In the genomic region with DNA sequence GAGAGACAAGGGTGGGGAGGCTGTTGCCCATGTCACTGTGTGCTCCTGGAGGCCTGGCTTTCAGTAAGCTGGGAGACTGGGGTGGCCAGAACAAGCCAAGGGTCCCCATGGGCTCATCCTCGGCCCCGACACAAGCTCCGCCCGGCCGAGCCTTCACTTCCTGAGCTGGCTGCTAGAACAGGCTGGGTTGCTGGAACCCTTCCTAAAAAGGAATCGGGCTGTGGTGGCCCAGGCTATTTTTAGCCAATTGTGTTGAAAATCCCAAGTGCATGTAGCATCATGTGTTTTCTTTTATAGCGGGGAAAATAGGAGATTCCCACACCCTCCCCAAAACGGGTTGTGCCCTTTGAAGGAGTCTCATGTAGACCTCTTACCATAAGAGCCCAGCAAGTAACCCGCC, we compare ENCODE assay signal across 13 mouse cellular contexts.
DNase-seq lines count a peak whose midpoint lies in the region; ATAC-seq and TF ChIP-seq lines count a peak whose summit lies in the region.
"Had no signal": no experiment of that assay in that cellular context is flagged by ENCODE, and none has a peak within 500 bp of the region (broad histone marks: within the 10 kb centered on the region; RNA-seq: fewer than 3 reads in every experiment).

No protein-coding gene starts in this region.

- no peaks in the 10 kb centered on the region for H3K27me3 ChIP-seq in stomach, postnatal 0 days (ENCODE audit: control insufficient read depth, insufficient read depth, low read length)
- H3K27me3 ChIP-seq in midbrain, embryonic 16.5 days (ENCODE audit: control insufficient read depth, insufficient read depth, low read depth, low read length), result no peaks in the 10 kb centered on the region
- H3K27me3 ChIP-seq: midbrain, embryonic 12.5 days; Patski had no signal

- peak; percentile 61 for DNase-seq in gastrocnemius, adult 18-20 months (ENCODE audit: low spot score)
- DNase-seq in gastrocnemius, postnatal 4 days (ENCODE audit: low spot score in 2 of 2), result no peak
- DNase-seq in lung, postnatal 4 days, result peak; percentile 40 to 63
- no peak for DNase-seq in lung, adult 2 months
- peak; percentile 70 to 71 for DNase-seq in heart, postnatal 14 days
- DNase-seq in stomach, postnatal 0 days (ENCODE audit: low spot score), result no peak
- DNase-seq in liver, result no peak

- intact Hi-C loops in heart, postnatal 14 days (cut with DNase I), result loop anchor here (5.0 kb wide), 1 partner anchor 92 kb away; no protein-coding TSS in a partner anchor

- no peak for ATAC-seq in stomach, postnatal 0 days (ENCODE audit: low FRiP score, low TSS enrichment)
- ATAC-seq in midbrain, embryonic 16.5 days, result no peak
- ATAC-seq: CD4-positive, CD25-positive, alpha-beta regulatory T cell, adult 4 months; inflammation-experienced regulatory T-cells, adult 6 months; Patski had no signal

- no peak overlapping the region for H3K4me2 ChIP-seq in stomach, postnatal 0 days (replicated peaks; ENCODE audit: low read depth)
- no peak overlapping the region for H3K4me2 ChIP-seq in midbrain, embryonic 16.5 days (ENCODE audit: low read length)
- H3K4me2 ChIP-seq: midbrain, embryonic 12.5 days had no signal

- 36% methylated on average over 9 of the region's 9 CpGs for WGBS in lung, adult 2 months
- WGBS in stomach, postnatal 0 days, result 45% methylated on average over 9 of the region's 9 CpGs
- WGBS in midbrain, embryonic 16.5 days, result 92% methylated on average over 9 of the region's 9 CpGs

- no peaks in the 10 kb centered on the region for H3K36me3 ChIP-seq in stomach, postnatal 0 days (ENCODE audit: control insufficient read depth, insufficient read depth, low read length)
- no peaks in the 10 kb centered on the region for H3K36me3 ChIP-seq in midbrain, embryonic 16.5 days (ENCODE audit: control insufficient read depth, insufficient read depth, low read length)
- H3K36me3 ChIP-seq: midbrain, embryonic 12.5 days had no signal

- H3K4me1 ChIP-seq in lung, adult 2 months (ENCODE audit: control insufficient read depth, insufficient read depth, low read length), result peaks cover 10% of the 10 kb centered on the region
- peaks cover 17% of the 10 kb centered on the region for H3K4me1 ChIP-seq in stomach, postnatal 0 days (replicated peaks; ENCODE audit: control insufficient read depth, insufficient read depth)
- H3K4me1 ChIP-seq in midbrain, embryonic 16.5 days (ENCODE audit: control insufficient read depth, insufficient read depth, low read length), result peaks cover 27% of the 10 kb centered on the region

- TF ChIP-seq EP300 in stomach, postnatal 0 days (optimal IDR thresholded peaks at IDR 0.05), result peak; percentile 33

- no peak for TF ChIP-seq POLR2A in lung, adult 2 months (IDR thresholded peaks at IDR 0.05; ENCODE audit: borderline replicate concordance, extremely low read depth, low read depth, low read length)

- TF ChIP-seq CTCF in lung, adult 2 months (IDR thresholded peaks at IDR 0.05; ENCODE audit: insufficient read depth, low read length), result no peak
- no peak for TF ChIP-seq CTCF in stomach, postnatal 0 days (IDR thresholded peaks at IDR 0.05; ENCODE audit: low read depth)

- H3K9ac ChIP-seq in stomach, postnatal 0 days (ENCODE audit: low read length), result no peak overlapping the region
- H3K9ac ChIP-seq in midbrain, embryonic 16.5 days (ENCODE audit: low read depth, low read length), result no peak overlapping the region
- H3K9ac ChIP-seq: liver, embryonic 14.5 days; midbrain, embryonic 12.5 days had no signal

- H3K9me3 ChIP-seq in stomach, postnatal 0 days (ENCODE audit: control insufficient read depth, low read length), result no peaks in the 10 kb centered on the region
- no peaks in the 10 kb centered on the region for H3K9me3 ChIP-seq in midbrain, embryonic 16.5 days (replicated peaks; ENCODE audit: control insufficient read depth, low read length, poor library complexity, severe bottlenecking)
- H3K9me3 ChIP-seq: midbrain, embryonic 12.5 days had no signal

- no peak overlapping the region for H3K27ac ChIP-seq in stomach, postnatal 0 days (replicated peaks)
- H3K27ac ChIP-seq in midbrain, embryonic 16.5 days (ENCODE audit: low read length), result no peak overlapping the region
- H3K27ac ChIP-seq: liver, embryonic 14.5 days; midbrain, embryonic 12.5 days had no signal

- no peak overlapping the region for H3K4me3 ChIP-seq in lung, adult 2 months (replicated peaks; ENCODE audit: extremely low read depth, low read depth, low read length)
- H3K4me3 ChIP-seq in stomach, postnatal 0 days (ENCODE audit: low read depth, low read length), result no peak overlapping the region
- no peak overlapping the region for H3K4me3 ChIP-seq in midbrain, embryonic 16.5 days (ENCODE audit: low read depth, low read length)
- H3K4me3 ChIP-seq: midbrain, embryonic 12.5 days had no signal

Comparison
In these comparisons a context has a peak if more than half of its experiments do, and no peak if none do; other contexts are left out.
1. DNase-seq: peak in gastrocnemius, adult 18-20 months (single experiment), lung, postnatal 4 days (2 of 2) and heart, postnatal 14 days (2 of 2); none in gastrocnemius, postnatal 4 days (0 of 2), lung, adult 2 months (single experiment), stomach, postnatal 0 days (single experiment) and liver (single experiment).